In the genomic region with DNA sequence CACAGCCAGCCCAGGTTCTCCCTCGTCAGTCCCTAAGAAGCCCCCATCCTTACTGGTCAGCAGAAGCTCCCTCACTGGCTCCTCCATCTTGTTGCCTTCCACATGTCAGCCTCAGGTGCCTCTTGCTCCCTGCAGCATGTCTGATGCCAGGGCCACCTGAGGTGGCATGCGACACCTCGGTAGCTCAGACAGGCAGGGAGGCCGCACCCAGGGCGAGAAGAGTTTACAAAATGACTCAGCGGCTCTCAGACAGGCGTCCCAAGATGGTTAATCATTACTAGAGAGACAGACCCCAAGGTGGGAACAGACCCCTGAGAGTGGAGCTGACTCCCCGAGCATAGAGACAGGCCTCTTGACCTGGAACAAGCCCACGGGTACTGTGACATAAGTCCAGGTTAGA, we compare ENCODE assay signal across 11 mouse cellular contexts. TPM values are rescaled to one million over a fixed set of nuclear protein-coding genes. Genes with fewer than 3 reads are reported as not detected.
DNase-seq lines count a peak whose midpoint lies in the region; ATAC-seq and TF ChIP-seq lines count a peak whose summit lies in the region.
"Had no signal": no experiment of that assay in that cellular context is flagged by ENCODE, and none has a peak within 500 bp of the region (broad histone marks: within the 10 kb centered on the region; RNA-seq: fewer than 3 reads in every experiment).

Gene Ano1, minus strand, starts transcription at position 142 of the 400 bp plus-strand sequence.

- WGBS in lung, adult 2 months, result 65% methylated on average over 9 of the region's 9 CpGs
- 68% methylated on average over 9 of the region's 9 CpGs for WGBS in stomach, embryonic 16.5 days

- ATAC-seq in stomach, embryonic 16.5 days (ENCODE audit: insufficient read depth, low FRiP score), result no peak

- no peaks in the 10 kb centered on the region for H3K36me3 ChIP-seq in stomach, embryonic 16.5 days (ENCODE audit: control insufficient read depth, insufficient read depth, low read length)
- H3K36me3 ChIP-seq: heart, embryonic 15.5 days; limb, embryonic 15.5 days; neural tube, embryonic 12.5 days had no signal

- TF ChIP-seq POLR2A in lung, adult 2 months (IDR thresholded peaks at IDR 0.05; ENCODE audit: borderline replicate concordance, extremely low read depth, low read depth, low read length), result no peak

- H3K4me3 ChIP-seq in lung, adult 2 months (replicated peaks; ENCODE audit: extremely low read depth, low read depth, low read length), result no peak within 1 kb of the TSS
- no peak within 1 kb of the TSS for H3K4me3 ChIP-seq in stomach, embryonic 16.5 days (replicated peaks; ENCODE audit: low read length)
- H3K4me3 ChIP-seq: heart, embryonic 15.5 days; limb, embryonic 15.5 days; neural tube, embryonic 12.5 days had no signal

- peak within 1 kb of the TSS; percentile 32 for H3K4me2 ChIP-seq in stomach, embryonic 16.5 days (ENCODE audit: low read depth, low read length)
- H3K4me2 ChIP-seq: heart, embryonic 15.5 days; limb, embryonic 15.5 days; neural tube, embryonic 12.5 days had no signal

- DNase-seq in adrenal gland, adult 18-20 months (ENCODE audit: low spot score in 2 of 2), result no peak
- no peak for DNase-seq in adrenal gland, adult (ENCODE audit: inconsistent age in 2 of 2, low spot score in 1 of 2)
- no peak for DNase-seq in lung, adult 2 months
- DNase-seq in lung, postnatal 14 days, result no peak
- DNase-seq in heart, postnatal 4 days, result no peak
- DNase-seq in cerebellum, adult 9-10 months, result no peak
- no peak for DNase-seq in right cerebral cortex, adult 2 months (ENCODE audit: low spot score in 2 of 2)

- H3K27me3 ChIP-seq in stomach, embryonic 16.5 days (ENCODE audit: control insufficient read depth, insufficient read depth, low read length), result no peaks in the 10 kb centered on the region
- H3K27me3 ChIP-seq: heart, embryonic 15.5 days; limb, embryonic 15.5 days; neural tube, embryonic 12.5 days had no signal

- H3K9ac ChIP-seq in stomach, embryonic 16.5 days (ENCODE audit: low read length), result peak within 1 kb of the TSS; percentile 41; the same call in 1 of the 2 replicates
- H3K9ac ChIP-seq: heart, embryonic 15.5 days; limb, embryonic 15.5 days; neural tube, embryonic 12.5 days had no signal

- H3K27ac ChIP-seq in stomach, embryonic 16.5 days (ENCODE audit: low read length), result peak within 1 kb of the TSS; percentile 64
- H3K27ac ChIP-seq: heart, embryonic 15.5 days; limb, embryonic 15.5 days; neural tube, embryonic 12.5 days had no signal

- H3K4me1 ChIP-seq in lung, adult 2 months (ENCODE audit: control insufficient read depth, insufficient read depth, low read length), result peaks cover 15% of the 10 kb centered on the region
- peaks cover 40% of the 10 kb centered on the region for H3K4me1 ChIP-seq in stomach, embryonic 16.5 days (ENCODE audit: control insufficient read depth, insufficient read depth, low read length)
- H3K4me1 ChIP-seq: neural tube, embryonic 12.5 days had no signal

- no peaks in the 10 kb centered on the region for H3K9me3 ChIP-seq in stomach, embryonic 16.5 days (replicated peaks; ENCODE audit: control insufficient read depth, low read length)
- H3K9me3 ChIP-seq: heart, embryonic 15.5 days; limb, embryonic 15.5 days; neural tube, embryonic 12.5 days had no signal

- no peak for TF ChIP-seq CTCF in lung, adult 2 months (IDR thresholded peaks at IDR 0.05; ENCODE audit: insufficient read depth, low read length)

RNA-seq across cellular contexts. Expression of gene Ano1, which starts in this region (rescaled TPM):
- 10 to 100 TPM; 21.3 to 30.6 TPM for total RNA-seq in adrenal gland, adult 18-20 months (2021)
- polyA plus RNA-seq in lung, adult 2 months (2012; rRNA removed), result 86.3 and 92.3 TPM in 2 replicates
- total RNA-seq in heart, postnatal 4 days (2021), result 10 to 100 TPM; 12.5 to 15.9 TPM
- 60.9 and 70.2 TPM in 2 replicates for polyA plus RNA-seq in stomach, embryonic 16.5 days (2015; fragmentation: Nextera tagmentation; extraction: Ambion mirVana)
